Mouse (Mus musculus): ENCODE data around the gene Frmd4a. TPM values are rescaled to one million over a fixed set of nuclear protein-coding genes. Genes with fewer than 3 reads are reported as not detected.

Gene Frmd4a
- polyA plus RNA-seq, 1 experiment from 2014 or later = 6.6 TPM

GRCm38 (mm10) chr2:4071831-4072230 is 54.3 kb downstream of the Frmd4a start:
- no peak overlapping the region for H3K4me2 ChIP-seq (ENCODE audit: low read depth, low read length)
- H3K9me3 ChIP-seq (ENCODE audit: low read length) = no peaks in the 10 kb centered on the region
- DNase-seq (no peak), ATAC-seq (no peak)
- no peak overlapping the region for H3K4me3 ChIP-seq (ENCODE audit: low read depth, low read length)
- no peak overlapping the region for H3K27ac ChIP-seq (ENCODE audit: low read depth)
- TF ChIP-seq CTCF (IDR thresholded peaks at IDR 0.05; ENCODE audit: low read depth) = no peak
- TF ChIP-seq EP300 (IDR thresholded peaks at IDR 0.05; ENCODE audit: low read depth) = no peak
- H3K27me3 ChIP-seq (ENCODE audit: insufficient read depth, low read length) = no peaks in the 10 kb centered on the region
- 73% methylated on average over 7 of the region's 7 CpGs for WGBS (ENCODE audit: insufficient replicate concordance)
- no peaks in the 10 kb centered on the region for H3K36me3 ChIP-seq (replicated peaks; ENCODE audit: insufficient read depth, low read length)
- H3K4me1 ChIP-seq (ENCODE audit: insufficient read depth) = no peaks in the 10 kb centered on the region
- H3K9ac ChIP-seq (replicated peaks) = no peak overlapping the region

- ATAC-seq (no peak), DNase-seq (no peak)
- no peak overlapping the region for H3K27ac ChIP-seq (ENCODE audit: low read depth)
- no peaks in the 10 kb centered on the region for H3K4me1 ChIP-seq (ENCODE audit: insufficient read depth)
- H3K9me3 ChIP-seq (ENCODE audit: low read length) = no peaks in the 10 kb centered on the region
- H3K27me3 ChIP-seq (ENCODE audit: insufficient read depth, low read length) = no peaks in the 10 kb centered on the region
- H3K9ac ChIP-seq (replicated peaks) = no peak overlapping the region
- 70% methylated on average over 6 of the region's 6 CpGs for WGBS (ENCODE audit: insufficient replicate concordance)
- no peak for TF ChIP-seq CTCF (IDR thresholded peaks at IDR 0.05; ENCODE audit: low read depth)
- TF ChIP-seq EP300 (IDR thresholded peaks at IDR 0.05; ENCODE audit: low read depth) = no peak
- no peak overlapping the region for H3K4me2 ChIP-seq (ENCODE audit: low read depth, low read length)
- H3K36me3 ChIP-seq (replicated peaks; ENCODE audit: insufficient read depth, low read length) = no peaks in the 10 kb centered on the region
- no peak overlapping the region for H3K4me3 ChIP-seq (ENCODE audit: low read depth, low read length)
Observed at GRCm38 (mm10) chr2:4083877-4084276, 66.4 kb downstream of the Frmd4a start.

GRCm38 (mm10) chr2:4097601-4098000 is 80.1 kb downstream of the Frmd4a start:
- Histone ChIP-seq H3K36me3 (replicated peaks; ENCODE audit: insufficient read depth, low read length) (no peaks in the 10 kb centered on the region), H3K27ac (ENCODE audit: low read depth) (no peak overlapping the region), H3K9me3 (ENCODE audit: low read length) (no peaks in the 10 kb centered on the region), H3K27me3 (ENCODE audit: insufficient read depth, low read length) (no peaks in the 10 kb centered on the region), H3K9ac (replicated peaks) (no peak overlapping the region), H3K4me3 (ENCODE audit: low read depth, low read length) (no peak overlapping the region), H3K4me1 (ENCODE audit: insufficient read depth) (no peaks in the 10 kb centered on the region), H3K4me2 (ENCODE audit: low read depth, low read length) (no peak overlapping the region)
- TF ChIP-seq EP300 (IDR thresholded peaks at IDR 0.05; ENCODE audit: low read depth) = no peak
- no peak for TF ChIP-seq CTCF (IDR thresholded peaks at IDR 0.05; ENCODE audit: low read depth)
- no peak for ATAC-seq
- 72% methylated on average over 1 of the region's 1 CpGs for WGBS (ENCODE audit: insufficient replicate concordance)
- DNase-seq = no peak

GRCm38 (mm10) chr2:4098948-4099776 is 81.6 kb downstream of the Frmd4a start:
- Histone ChIP-seq H3K4me1 (ENCODE audit: insufficient read depth) (no peaks in the 10 kb centered on the region), H3K27ac (ENCODE audit: low read depth) (no peak overlapping the region), H3K4me3 (ENCODE audit: low read depth, low read length) (no peak overlapping the region), H3K4me2 (ENCODE audit: low read depth, low read length) (no peak overlapping the region), H3K9ac (replicated peaks) (no peak overlapping the region), H3K36me3 (replicated peaks; ENCODE audit: insufficient read depth, low read length) (no peaks in the 10 kb centered on the region), H3K27me3 (ENCODE audit: insufficient read depth, low read length) (no peaks in the 10 kb centered on the region), H3K9me3 (ENCODE audit: low read length) (no peaks in the 10 kb centered on the region)
- ATAC-seq = no peak
- TF ChIP-seq EP300 (IDR thresholded peaks at IDR 0.05; ENCODE audit: low read depth) (no peak), CTCF (IDR thresholded peaks at IDR 0.05; ENCODE audit: low read depth) (no peak)
- WGBS (ENCODE audit: insufficient replicate concordance) = 66% methylated on average over 8 of the region's 8 CpGs
- DNase-seq = no peak

GRCm38 (mm10) chr2:4099777-4100104 is 82.2 kb downstream of the Frmd4a start:
- H3K4me1 ChIP-seq (ENCODE audit: insufficient read depth) = no peaks in the 10 kb centered on the region
- H3K36me3 ChIP-seq (replicated peaks; ENCODE audit: insufficient read depth, low read length) = no peaks in the 10 kb centered on the region
- H3K27me3 ChIP-seq (ENCODE audit: insufficient read depth, low read length) = no peaks in the 10 kb centered on the region
- DNase-seq (no peak), ATAC-seq (no peak)
- H3K27ac ChIP-seq (ENCODE audit: low read depth) = no peak overlapping the region
- no peak overlapping the region for H3K9ac ChIP-seq (replicated peaks)
- no peak overlapping the region for H3K4me3 ChIP-seq (ENCODE audit: low read depth, low read length)
- TF ChIP-seq EP300 (IDR thresholded peaks at IDR 0.05; ENCODE audit: low read depth) (no peak), CTCF (IDR thresholded peaks at IDR 0.05; ENCODE audit: low read depth) (no peak)
- H3K9me3 ChIP-seq (ENCODE audit: low read length) = no peaks in the 10 kb centered on the region
- no peak overlapping the region for H3K4me2 ChIP-seq (ENCODE audit: low read depth, low read length)

- Histone ChIP-seq H3K27ac (ENCODE audit: low read depth) (no peak overlapping the region), H3K9me3 (ENCODE audit: low read length) (no peaks in the 10 kb centered on the region), H3K4me3 (ENCODE audit: low read depth, low read length) (no peak overlapping the region), H3K4me1 (ENCODE audit: insufficient read depth) (no peaks in the 10 kb centered on the region), H3K36me3 (replicated peaks; ENCODE audit: insufficient read depth, low read length) (no peaks in the 10 kb centered on the region), H3K4me2 (ENCODE audit: low read depth, low read length) (no peak overlapping the region), H3K27me3 (ENCODE audit: insufficient read depth, low read length) (no peaks in the 10 kb centered on the region), H3K9ac (replicated peaks) (no peak overlapping the region)
- DNase-seq (no peak), ATAC-seq (no peak)
- 59% methylated on average over 2 of the region's 2 CpGs for WGBS (ENCODE audit: insufficient replicate concordance)
- TF ChIP-seq EP300 (IDR thresholded peaks at IDR 0.05; ENCODE audit: low read depth) (no peak), CTCF (IDR thresholded peaks at IDR 0.05; ENCODE audit: low read depth) (no peak)
Observed at GRCm38 (mm10) chr2:4101370-4101769, 83.9 kb downstream of the Frmd4a start.

Data from liver, postnatal 0 days (tissue).